Mouse (Mus musculus) liver, postnatal 0 days (tissue): ENCODE data around the gene Gstm6.

Experiments used
- CTCF ChIP-seq: sonication (generic); IDR thresholded peaks from 2 replicates; pipeline ENCODE4 v1.5.1; 2016; ENCODE audit warnings: antibody characterized with exemption, low read depth
- EP300 ChIP-seq: IDR thresholded peaks from 2 replicates; pipeline ENCODE4 v1.6.1; 2016; ENCODE audit warnings: antibody characterized with exemption, low read depth, mild to moderate bottlenecking

- TF ChIP-seq EP300 (no peak), CTCF (peak; percentile 90)
These were observed 4.1 kb downstream of the Gstm6 start for GRCm38 (mm10) chr3:107939403-107939802.
